Mouse (Mus musculus) liver, adult 2 months (tissue): ENCODE data around the gene Rsph3a. TPM values are rescaled to one million over a fixed set of nuclear protein-coding genes. Genes with fewer than 3 reads are reported as not detected.
A peak's percentile ranks its signal among the peaks of the same experiment; 100 is the strongest.

Source experiments
- DNase-seq: peaks from one replicate; pipeline ENCODE4 v3.0.0-alpha.2; 2011; ENCODE audit warnings: low read depth, low spot score; ENCODE audit errors: extremely low read depth
- H3K27ac ChIP-seq: fragments of 200-500 bp; replicated peaks from 2 replicates; pipeline ENCODE4 v1.5.1; 2012; ENCODE audit warnings: low read depth, mild to moderate bottlenecking, control low read depth, inconsistent platforms, low read length; ENCODE audit not compliant: insufficient read depth
- H3K27me3 ChIP-seq: fragments of 200-500 bp; 2 replicates; pipeline ENCODE4 v1.6.1; 2012; ENCODE audit warnings: mild to moderate bottlenecking, moderate library complexity, low read length, inconsistent platforms; ENCODE audit not compliant: control insufficient read depth, insufficient read depth
- H3K36me3 ChIP-seq: fragments of 200-500 bp; 2 replicates; pipeline ENCODE4 v1.6.1; 2012; ENCODE audit warnings: low read length, inconsistent platforms; ENCODE audit not compliant: control insufficient read depth, insufficient read depth
- H3K4me1 ChIP-seq: fragments of 200-500 bp; 2 replicates; pipeline ENCODE4 v1.6.1; 2011; ENCODE audit warnings: low read length; ENCODE audit not compliant: control insufficient read depth, insufficient read depth
- H3K4me3 ChIP-seq: fragments of 200-500 bp; 2 replicates; pipeline ENCODE4 v1.5.1; 2011; ENCODE audit warnings: low read depth, mild to moderate bottlenecking, control low read depth, low read length, moderate library complexity; ENCODE audit not compliant: insufficient read depth
- H3K79me2 ChIP-seq: fragments of 200-500 bp; 2 replicates; pipeline ENCODE4 v1.6.1; 2012; ENCODE audit warnings: inconsistent platforms, mild to moderate bottlenecking, low read length, moderate library complexity; ENCODE audit not compliant: control insufficient read depth, insufficient read depth
- H3K9ac ChIP-seq: fragments of 200-500 bp; 2 replicates; pipeline ENCODE4 v1.6.1; 2012; ENCODE audit warnings: low read depth, mild to moderate bottlenecking, control low read depth, inconsistent platforms, low read length
- CTCF ChIP-seq: fragments of 200-500 bp; IDR thresholded peaks from 2 replicates; pipeline ENCODE4 v1.5.1; 2011; ENCODE audit warnings: low read depth, low read length, control low read depth
- POLR2A ChIP-seq: fragments of 200-500 bp; IDR thresholded peaks from 2 replicates; pipeline ENCODE4 v1.6.1; 2011; ENCODE audit warnings: low read length, control low read depth; ENCODE audit not compliant: insufficient read depth; ENCODE audit errors: extremely low read depth
- WGBS: fragments of 180-500 bp; shearing (Covaris S2); methylation state at CpG from one replicate; pipeline ENCODE4 v1.1.7; 2018; 5-methylcytosine and 5-hydroxymethylcytosine counted together
- polyA plus RNA-seq: library from polyadenylated mRNA; depleted of rRNA; stranded (reverse); fragments of >200 nt; gene quantifications from 2 replicates; pipeline ENCODE4 v1.2.3, GENCODE M21; 2012
- total RNA-seq: library from RNA; depleted of rRNA; stranded (reverse); fragments of >200 nt; gene quantifications from 2 replicates; pipeline ENCODE4 v1.2.3, GENCODE M21; 2014

Gene Rsph3a
- total and polyA plus RNA-seq, 2 experiments: 16.8 to 48.1 TPM

DNA sequence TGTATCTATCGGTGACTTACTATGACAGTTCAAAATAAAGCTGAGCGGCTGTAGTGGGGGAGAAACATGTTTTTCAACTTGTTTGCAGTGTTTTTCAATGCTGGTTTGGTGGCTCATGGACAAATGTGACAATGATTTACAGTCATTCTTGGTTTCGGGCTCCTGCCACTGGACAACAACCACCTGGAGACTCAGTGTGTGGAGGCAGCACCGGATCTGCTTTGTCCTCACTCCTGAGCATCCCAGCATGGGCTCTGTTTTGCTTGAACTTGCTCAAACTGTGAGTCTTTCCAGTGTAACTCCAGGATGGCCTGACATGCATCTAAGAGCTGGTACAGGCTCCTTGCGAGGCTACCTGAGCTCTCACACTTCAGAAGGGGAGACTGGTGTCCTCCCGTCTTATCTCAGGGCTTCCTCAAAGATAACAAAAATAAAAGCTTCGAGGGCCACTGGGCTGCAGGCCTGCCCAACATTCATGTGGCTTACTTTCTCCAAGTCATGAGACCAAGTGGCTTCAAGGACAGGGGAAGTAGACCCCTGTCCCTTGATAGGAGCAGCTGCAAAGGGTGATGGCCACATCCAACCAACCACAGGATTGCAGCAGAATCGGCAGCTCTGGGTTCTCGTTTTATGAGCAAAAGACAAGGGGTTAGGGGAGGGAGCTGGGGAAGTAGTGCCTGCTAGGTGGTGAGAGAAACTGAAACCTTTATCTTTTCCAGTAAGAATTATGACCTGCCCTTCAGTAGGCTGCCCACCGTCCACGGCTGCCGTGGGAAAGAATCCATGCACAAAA, 28.4 kb upstream of the Rsph3a start:
- TF ChIP-seq POLR2A (no peak), CTCF (no peak)
- Histone ChIP-seq H3K9ac (no peak overlapping the region), H3K27ac (no peak overlapping the region), H3K79me2 (no peaks in the 10 kb centered on the region), H3K4me3 (no peak overlapping the region), H3K36me3 (no peaks in the 10 kb centered on the region), H3K27me3 (no peaks in the 10 kb centered on the region), H3K4me1 (no peaks in the 10 kb centered on the region)
- no peak for DNase-seq
- 72% methylated on average over 12 of the region's 12 CpGs for WGBS

DNA sequence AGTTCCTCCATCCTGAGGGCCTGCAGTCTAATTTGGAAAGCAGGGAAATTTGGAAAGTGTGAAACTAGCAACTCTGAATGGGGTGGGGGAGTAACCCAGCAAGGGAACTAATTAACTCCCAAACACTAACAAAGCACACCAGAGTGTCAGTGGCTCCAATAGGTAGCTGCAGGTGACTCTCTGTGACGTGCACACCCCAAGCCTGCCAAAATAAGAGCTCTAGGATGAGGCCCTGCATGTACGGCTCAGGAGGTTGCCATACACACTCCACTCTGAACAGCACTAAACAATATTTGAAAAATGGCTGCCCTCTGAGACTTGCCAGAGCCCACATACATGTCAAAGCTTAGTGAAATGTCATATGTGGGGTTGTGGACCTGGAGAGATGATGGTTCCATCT, 27.1 kb upstream of the Rsph3a start:
- Histone ChIP-seq H3K4me3 (no peak overlapping the region), H3K79me2 (no peaks in the 10 kb centered on the region), H3K9ac (no peak overlapping the region), H3K4me1 (peaks cover 2% of the 10 kb centered on the region; the same call in 1 of the 2 replicates), H3K36me3 (no peaks in the 10 kb centered on the region), H3K27me3 (no peaks in the 10 kb centered on the region), H3K27ac (no peak overlapping the region)
- WGBS: 96% methylated on average over 2 of the region's 2 CpGs
- no peak for DNase-seq
- TF ChIP-seq POLR2A (no peak), CTCF (no peak)

DNA sequence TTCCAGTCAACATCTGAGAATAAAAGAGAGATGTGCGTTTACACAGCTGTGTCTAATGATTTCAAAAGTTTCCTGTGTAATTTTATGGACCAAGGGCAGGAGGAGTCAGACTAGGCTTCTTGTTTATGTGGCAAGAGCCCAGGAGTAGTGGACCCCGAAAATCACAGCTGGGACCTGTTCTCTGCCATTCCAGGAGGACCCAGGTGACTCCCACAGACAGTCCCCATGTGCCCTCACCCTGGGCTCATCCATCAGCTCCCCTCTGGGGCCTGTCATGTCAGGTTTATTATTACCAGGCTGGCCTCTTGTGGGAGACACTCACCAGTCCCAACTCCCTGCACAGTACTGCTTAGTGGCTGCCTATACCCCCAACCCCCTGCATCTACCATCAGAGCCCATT, 26.2 kb upstream of the Rsph3a start:
- H3K79me2 ChIP-seq: no peaks in the 10 kb centered on the region
- H3K4me1 ChIP-seq: peaks cover 2% of the 10 kb centered on the region; the same call in 1 of the 2 replicates
- no peaks in the 10 kb centered on the region for H3K36me3 ChIP-seq
- DNase-seq: no peak
- no peak overlapping the region for H3K4me3 ChIP-seq
- no peak overlapping the region for H3K9ac ChIP-seq
- 75% methylated on average over 2 of the region's 2 CpGs for WGBS
- H3K27me3 ChIP-seq: no peaks in the 10 kb centered on the region
- no peak overlapping the region for H3K27ac ChIP-seq
- TF ChIP-seq CTCF (no peak), POLR2A (no peak)

DNA sequence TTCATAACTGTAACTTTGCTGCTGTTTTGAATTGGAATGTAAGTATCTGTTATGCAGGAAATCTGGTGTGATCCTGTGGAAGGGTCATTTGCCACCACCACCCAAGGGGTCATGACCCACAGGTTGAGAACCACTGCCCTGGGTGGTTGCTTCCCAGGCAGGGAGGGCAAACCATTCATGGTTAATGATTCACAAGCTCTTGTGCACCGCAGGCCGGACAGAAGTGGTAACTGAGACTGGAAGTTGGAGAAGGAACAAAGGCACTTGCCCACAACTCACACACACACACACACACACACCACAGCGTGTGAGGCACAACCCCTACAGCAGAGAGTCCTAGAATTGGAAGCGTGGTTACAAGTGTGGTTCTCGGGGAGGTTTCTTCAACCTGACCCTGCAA, 22.9 kb upstream of the Rsph3a start:
- DNase-seq: peak; percentile 84
- no peaks in the 10 kb centered on the region for H3K79me2 ChIP-seq
- H3K9ac ChIP-seq: no peak overlapping the region
- no peaks in the 10 kb centered on the region for H3K36me3 ChIP-seq
- H3K27me3 ChIP-seq: no peaks in the 10 kb centered on the region
- peaks cover 2% of the 10 kb centered on the region; the same call in 1 of the 2 replicates for H3K4me1 ChIP-seq
- no peak overlapping the region for H3K4me3 ChIP-seq
- 23% methylated on average over 5 of the region's 5 CpGs for WGBS
- no peak for TF ChIP-seq POLR2A
- TF ChIP-seq CTCF: no peak
- no peak overlapping the region for H3K27ac ChIP-seq

DNA sequence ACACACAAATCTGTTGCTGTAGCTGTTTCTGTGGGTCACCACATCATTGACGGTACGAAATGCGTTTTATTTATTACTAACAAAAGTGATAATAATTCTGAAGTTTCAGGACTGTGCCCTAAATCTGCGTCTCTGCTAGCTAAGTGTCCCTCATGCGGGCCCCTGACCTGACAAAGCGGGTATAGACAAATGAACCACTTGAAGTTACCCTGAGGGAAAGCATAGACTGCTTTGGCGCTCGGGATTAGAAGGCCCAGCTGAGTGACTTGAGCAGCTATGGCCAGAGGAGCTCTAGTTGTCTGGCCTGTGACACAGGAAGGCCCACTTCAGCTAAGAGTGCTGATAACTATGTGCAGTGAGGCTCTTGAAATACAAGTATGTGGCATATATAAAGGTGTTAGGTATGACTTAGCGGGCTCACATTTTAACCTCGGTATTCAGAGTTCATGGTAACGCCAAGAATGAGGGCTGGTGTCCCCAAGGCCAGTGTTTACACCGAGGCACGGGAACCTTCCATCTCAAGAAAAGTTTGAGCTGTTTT, 21.2 kb upstream of the Rsph3a start:
- no peaks in the 10 kb centered on the region for H3K79me2 ChIP-seq
- H3K4me3 ChIP-seq: no peak overlapping the region
- WGBS: 95% methylated on average over 13 of the region's 13 CpGs
- TF ChIP-seq CTCF (no peak), POLR2A (no peak)
- no peak overlapping the region for H3K27ac ChIP-seq
- no peak for DNase-seq
- H3K36me3 ChIP-seq: no peaks in the 10 kb centered on the region
- H3K9ac ChIP-seq: no peak overlapping the region
- no peaks in the 10 kb centered on the region for H3K27me3 ChIP-seq
- peaks cover 2% of the 10 kb centered on the region; the same call in 1 of the 2 replicates for H3K4me1 ChIP-seq
